Mouse (Mus musculus) small intestine, adult 2 months (tissue): ENCODE data around the gene Sh3bp1. TPM values are rescaled to one million over a fixed set of nuclear protein-coding genes. Genes with fewer than 3 reads are reported as not detected.
"Not testable (repeated sequence)": the region's sequence is repeated elsewhere in the genome, so short reads cannot be mapped to it uniquely, and the experiment has no call there.

ENCODE experiments used
- H3K27ac ChIP-seq: fragments of 200-500 bp; 2 replicates; pipeline ENCODE4 v1.5.1; 2012; ENCODE audit warnings: low read depth, low read length, control low read depth, inconsistent platforms; ENCODE audit not compliant: insufficient read depth
- H3K27me3 ChIP-seq: fragments of 200-500 bp; 2 replicates; pipeline ENCODE4 v1.6.1; 2012; ENCODE audit warnings: mild to moderate bottlenecking, moderate library complexity, low read length, inconsistent platforms; ENCODE audit not compliant: control insufficient read depth, insufficient read depth
- H3K36me3 ChIP-seq: fragments of 200-500 bp; 2 replicates; pipeline ENCODE4 v1.6.1; 2012; ENCODE audit warnings: mild to moderate bottlenecking, low read length, control low read depth, inconsistent platforms; ENCODE audit not compliant: control insufficient read depth, insufficient read depth
- H3K4me1 ChIP-seq: fragments of 200-500 bp; 2 replicates; pipeline ENCODE4 v1.6.1; 2012; ENCODE audit warnings: low read length, inconsistent platforms, mixed read lengths; ENCODE audit not compliant: control insufficient read depth, insufficient read depth, insufficient read length
- H3K4me3 ChIP-seq: fragments of 200-500 bp; 2 replicates; pipeline ENCODE4 v1.5.1; 2012; ENCODE audit warnings: low read depth, mild to moderate bottlenecking, control low read depth, inconsistent platforms, low read length, moderate library complexity
- CTCF ChIP-seq: fragments of 200-500 bp; IDR thresholded peaks from 2 replicates; pipeline ENCODE4 v1.5.1; 2012; ENCODE audit warnings: low read depth, mild to moderate bottlenecking, control low read depth, inconsistent platforms, low read length, moderate library complexity, mixed read lengths; ENCODE audit not compliant: insufficient replicate concordance, insufficient read length; ENCODE audit errors: extremely low read depth
- POLR2A ChIP-seq: fragments of 200-500 bp; IDR thresholded peaks from 2 replicates; pipeline ENCODE4 v1.6.1; 2012; ENCODE audit warnings: low read depth, mild to moderate bottlenecking, control low read depth, inconsistent platforms, low read length, moderate library complexity
- WGBS: fragments of 180-500 bp; shearing (Covaris S2); methylation state at CpG from one replicate; pipeline ENCODE4 v1.1.7; 2018; 5-methylcytosine and 5-hydroxymethylcytosine counted together
- polyA plus RNA-seq: library from polyadenylated mRNA; depleted of rRNA; stranded (reverse); fragments of >200 nt; gene quantifications from 2 replicates; pipeline ENCODE4 v1.2.3, GENCODE M21; 2012

The Sh3bp1 gene
- polyA plus RNA-seq, 1 experiment = 48.8 TPM

DNA sequence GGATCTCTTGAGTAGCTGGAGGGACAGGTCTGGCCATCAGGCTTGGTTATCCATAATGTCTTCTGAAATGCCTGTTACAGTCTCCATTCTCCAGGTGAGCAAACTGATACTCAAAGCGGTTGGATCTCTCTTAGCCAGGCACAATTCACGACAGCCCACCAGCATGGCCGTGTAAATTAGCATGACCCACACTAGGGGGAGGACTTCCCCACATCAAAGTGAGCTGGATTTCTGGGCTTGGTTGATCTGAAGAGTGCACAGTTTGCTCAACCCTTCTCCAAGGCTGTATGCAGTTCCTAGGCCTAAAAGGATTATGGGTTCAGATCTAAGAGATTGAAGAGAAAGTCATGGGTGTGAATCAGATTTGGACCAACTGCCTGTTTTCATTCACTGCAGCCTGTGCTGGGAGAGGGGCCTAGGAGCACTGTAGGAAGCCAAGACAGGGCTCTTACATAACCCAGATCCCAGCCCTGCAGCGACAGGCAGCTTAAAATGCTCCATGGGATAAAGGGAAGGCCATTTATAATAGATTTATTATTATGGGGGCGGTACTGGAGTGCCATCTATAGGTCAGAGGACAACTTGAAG is 27.5 kb upstream of the Sh3bp1 start:
- H3K4me3 ChIP-seq = no peak overlapping the region
- no peaks in the 10 kb centered on the region for H3K27me3 ChIP-seq
- WGBS = 57% methylated on average over 5 of the region's 5 CpGs
- TF ChIP-seq CTCF (peak; percentile 2; the same call in 1 of the 2 replicates), POLR2A (no peak)
- H3K4me1 ChIP-seq = peaks cover 20% of the 10 kb centered on the region
- no peak overlapping the region for H3K27ac ChIP-seq
- no peaks in the 10 kb centered on the region for H3K36me3 ChIP-seq

DNA sequence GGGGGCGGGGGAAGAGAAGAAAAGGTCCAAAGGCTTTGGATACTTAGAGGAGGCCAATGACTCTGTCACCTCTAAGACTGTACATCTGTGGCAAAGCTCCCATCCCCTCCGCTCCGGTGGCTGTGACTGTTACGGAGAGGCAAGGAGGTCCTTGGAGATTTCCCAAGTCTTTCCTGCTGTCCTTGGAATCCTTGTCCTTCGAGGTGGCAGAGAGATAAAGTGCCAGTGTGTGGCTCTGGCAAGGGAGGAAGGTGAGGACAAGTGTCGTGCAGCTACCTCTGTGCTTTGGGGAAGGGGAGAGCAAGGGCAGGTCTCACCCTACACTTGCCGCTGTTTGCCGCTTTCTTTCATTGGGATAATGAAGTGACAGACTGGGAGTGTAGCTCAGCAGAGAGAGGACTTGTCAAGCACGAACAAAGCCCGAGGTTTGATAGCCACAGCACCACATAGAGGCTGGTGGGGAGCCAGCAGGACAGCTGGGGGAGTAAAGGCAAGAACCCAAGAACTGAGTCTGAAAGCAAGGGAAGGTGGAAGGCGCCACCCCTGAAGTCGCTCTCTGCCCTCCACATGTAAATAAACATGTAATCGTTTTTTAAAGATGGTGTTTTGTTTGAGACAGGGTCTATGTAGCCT is 25.6 kb upstream of the Sh3bp1 start:
- WGBS = 72% methylated on average over 13 of the region's 13 CpGs
- peaks cover 12% of the 10 kb centered on the region for H3K4me1 ChIP-seq
- no peak for TF ChIP-seq CTCF

DNA sequence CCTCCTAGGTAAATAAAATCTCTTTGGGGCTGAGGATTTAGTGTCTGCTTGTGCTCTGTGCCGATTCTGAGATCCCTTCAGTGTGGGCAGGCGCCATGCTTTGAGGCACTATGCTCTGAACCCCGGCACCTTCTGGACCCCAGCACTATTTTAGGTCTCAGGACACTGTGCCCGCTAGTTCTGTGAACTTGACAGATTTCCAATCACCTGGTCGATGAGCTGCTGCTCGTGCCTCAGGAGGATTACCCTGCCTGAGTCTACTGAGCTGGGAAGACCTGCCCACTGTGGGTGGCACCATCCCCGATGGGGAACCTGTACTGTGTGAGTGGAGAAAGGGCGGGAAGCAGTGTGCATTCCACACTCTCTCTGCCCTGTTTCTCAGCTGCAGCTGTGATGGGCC is 24.6 kb upstream of the Sh3bp1 start:
- H3K4me3 ChIP-seq = no peak overlapping the region
- WGBS = 71% methylated on average over 8 of the region's 8 CpGs

More for the DNA sequence above, 25.6 kb upstream of the Sh3bp1 start:
- Histone ChIP-seq H3K4me3 (no peak overlapping the region), H3K36me3 (no peaks in the 10 kb centered on the region), H3K27ac (no peak overlapping the region), H3K27me3 (no peaks in the 10 kb centered on the region)

DNA sequence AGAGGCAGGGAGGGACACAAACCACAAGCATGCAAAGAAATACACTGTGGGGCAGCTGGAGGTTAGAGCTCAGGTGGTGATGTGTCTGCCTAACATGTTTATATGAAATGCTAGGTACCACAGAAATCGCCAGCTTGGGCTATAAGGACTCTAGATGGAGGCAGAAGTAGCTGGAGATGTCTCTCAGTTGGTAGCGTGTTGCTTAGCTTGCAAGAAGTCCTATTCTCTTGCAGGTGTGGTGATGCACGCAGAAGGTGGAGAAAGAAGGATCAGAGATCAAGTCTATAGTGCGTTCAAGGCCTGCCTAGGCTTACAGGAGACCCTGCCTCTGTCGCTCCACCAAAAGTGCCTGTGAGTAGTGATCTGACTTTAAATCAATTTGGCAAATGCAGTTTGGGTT is 24.0 kb upstream of the Sh3bp1 start:
- H3K4me3 ChIP-seq = no peak overlapping the region
- H3K27me3 ChIP-seq = no peaks in the 10 kb centered on the region
- 62% methylated on average over 5 of the region's 5 CpGs for WGBS
- peaks cover 17% of the 10 kb centered on the region for H3K4me1 ChIP-seq
- peak overlapping the region; percentile 96 for H3K27ac ChIP-seq
- H3K36me3 ChIP-seq = no peaks in the 10 kb centered on the region
- no peak for TF ChIP-seq POLR2A

More for the DNA sequence above, 24.6 kb upstream of the Sh3bp1 start:
- TF ChIP-seq CTCF (no peak), POLR2A (no peak)
- Histone ChIP-seq H3K27me3 (no peaks in the 10 kb centered on the region), H3K36me3 (no peaks in the 10 kb centered on the region), H3K27ac (no peak overlapping the region), H3K4me1 (peaks cover 17% of the 10 kb centered on the region)

DNA sequence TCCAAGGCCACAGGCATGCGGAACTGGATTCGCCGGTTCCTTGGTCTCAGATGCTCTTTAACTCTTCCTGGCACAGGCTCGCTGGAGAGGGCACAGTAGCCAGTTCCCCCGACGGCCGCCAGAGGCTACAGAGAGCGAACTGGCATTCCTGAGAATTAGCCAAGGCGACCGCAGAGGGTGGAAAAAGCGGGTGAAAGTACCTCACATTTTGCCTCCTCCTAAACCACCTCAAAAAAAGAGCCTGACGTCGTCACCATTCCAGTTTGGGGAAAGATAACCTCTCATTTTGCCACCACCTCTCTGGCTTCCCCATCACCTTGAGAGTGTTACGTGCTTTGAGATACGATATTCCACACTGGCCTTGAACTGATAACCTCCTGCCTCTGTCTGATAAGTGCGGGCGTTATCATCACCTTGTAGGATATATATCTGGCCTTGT is 23.3 kb upstream of the Sh3bp1 start:
- H3K4me3 ChIP-seq = peak overlapping the region; percentile 70; the same call in 1 of the 2 replicates
- TF ChIP-seq CTCF (peak; percentile 79; the same call in 1 of the 2 replicates), POLR2A (peak; percentile 19; the same call in 1 of the 2 replicates)
- no peaks in the 10 kb centered on the region for H3K27me3 ChIP-seq
- peaks cover 4% of the 10 kb centered on the region for H3K36me3 ChIP-seq
- H3K4me1 ChIP-seq = peaks cover 17% of the 10 kb centered on the region
- peak overlapping the region; percentile 96 for H3K27ac ChIP-seq
- 3% methylated on average over 17 of the region's 17 CpGs for WGBS

DNA sequence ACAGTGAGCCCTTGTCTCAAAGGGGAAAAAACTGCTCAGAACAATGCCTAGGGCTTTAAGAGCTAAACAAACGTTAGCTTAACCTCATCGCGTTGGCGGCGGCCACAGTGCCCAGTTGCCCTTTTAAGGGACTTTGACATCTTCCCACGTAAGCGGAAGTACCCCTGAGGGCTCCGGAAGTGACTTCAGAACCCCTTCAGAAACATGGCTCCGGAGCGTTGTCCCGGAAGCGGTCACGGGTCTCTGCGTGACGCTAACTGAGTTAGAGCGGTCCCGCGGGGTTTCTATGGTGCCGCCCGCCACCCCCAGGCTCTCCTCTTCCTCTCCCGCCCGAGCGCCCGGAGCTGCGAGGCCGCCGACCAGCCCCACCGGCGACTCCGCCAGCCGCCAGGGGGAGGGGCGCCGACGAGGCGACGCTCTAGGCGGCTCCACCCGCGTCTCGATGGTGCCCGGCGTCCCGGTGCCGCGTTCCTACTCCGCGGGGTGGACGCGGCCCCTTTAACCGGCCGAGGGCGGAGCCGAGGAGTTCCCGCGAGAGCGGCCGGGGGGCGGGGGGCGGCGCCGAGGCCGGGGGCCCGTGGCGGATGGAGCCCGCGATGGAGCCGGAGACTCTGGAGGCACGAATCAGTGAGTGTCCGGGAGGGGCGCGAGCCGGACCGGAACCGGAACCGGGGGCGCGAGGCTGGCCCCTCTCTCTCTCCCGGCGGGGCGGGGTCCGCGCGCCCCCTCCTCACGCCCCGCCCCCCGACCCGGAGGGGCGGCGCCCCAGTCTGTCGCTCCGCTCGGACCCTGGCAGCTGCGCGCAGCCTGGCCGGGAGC is 22.4 kb upstream of the Sh3bp1 start, which contains the start of gene Gga1:
Gene Gga1, plus strand, starts transcription at position 200 of the 819 bp plus-strand sequence.
- TF ChIP-seq CTCF = peak; percentile 12; the same call in 1 of the 2 replicates
- TF ChIP-seq POLR2A = peak; percentile 74
- no peaks in the 10 kb centered on the region for H3K27me3 ChIP-seq
- peaks cover 17% of the 10 kb centered on the region for H3K4me1 ChIP-seq
- peak within 1 kb of the TSS; percentile 70 for H3K4me3 ChIP-seq
- peaks cover 13% of the 10 kb centered on the region for H3K36me3 ChIP-seq
- H3K27ac ChIP-seq = peak within 1 kb of the TSS; percentile 96
- under 1% methylated on average over 82 of the region's 95 CpGs for WGBS

DNA sequence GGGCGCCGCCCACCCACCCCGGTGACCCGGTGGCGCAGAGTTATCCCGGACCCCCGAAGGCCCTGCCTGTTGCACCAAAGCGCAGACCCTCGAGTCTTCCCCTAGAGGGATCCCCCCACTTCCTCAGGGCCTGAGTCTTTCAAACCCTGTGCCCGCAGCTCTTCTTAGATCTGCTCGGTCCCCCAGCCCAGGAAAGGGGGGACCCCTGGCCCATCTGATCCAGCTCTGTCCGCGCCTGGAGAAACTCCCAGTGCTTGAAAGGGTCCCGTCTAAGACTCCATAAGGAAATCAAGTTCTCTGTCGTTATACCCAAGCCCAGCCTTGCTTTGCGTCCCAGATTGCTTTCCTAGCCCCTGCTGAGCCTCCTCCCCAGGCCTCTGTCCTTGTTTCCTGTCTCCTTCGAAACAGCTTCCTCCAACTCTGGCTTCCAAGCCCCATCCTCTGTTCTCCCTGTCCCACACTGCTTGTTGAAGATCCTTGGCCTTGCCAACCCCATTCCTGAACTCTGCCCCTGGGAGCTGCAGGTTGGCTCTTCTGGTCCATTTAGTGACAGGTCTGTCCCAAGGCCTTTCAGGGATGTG is 21.7 kb upstream of the Sh3bp1 start:
- Histone ChIP-seq H3K4me1 (peaks cover 17% of the 10 kb centered on the region), H3K27ac (peak overlapping the region; percentile 77), H3K36me3 (peaks cover 20% of the 10 kb centered on the region), H3K27me3 (no peaks in the 10 kb centered on the region), H3K4me3 (peak overlapping the region; percentile 70)
- WGBS = 2% methylated on average over 17 of the region's 17 CpGs
- no peak for TF ChIP-seq POLR2A
- TF ChIP-seq CTCF = no peak

DNA sequence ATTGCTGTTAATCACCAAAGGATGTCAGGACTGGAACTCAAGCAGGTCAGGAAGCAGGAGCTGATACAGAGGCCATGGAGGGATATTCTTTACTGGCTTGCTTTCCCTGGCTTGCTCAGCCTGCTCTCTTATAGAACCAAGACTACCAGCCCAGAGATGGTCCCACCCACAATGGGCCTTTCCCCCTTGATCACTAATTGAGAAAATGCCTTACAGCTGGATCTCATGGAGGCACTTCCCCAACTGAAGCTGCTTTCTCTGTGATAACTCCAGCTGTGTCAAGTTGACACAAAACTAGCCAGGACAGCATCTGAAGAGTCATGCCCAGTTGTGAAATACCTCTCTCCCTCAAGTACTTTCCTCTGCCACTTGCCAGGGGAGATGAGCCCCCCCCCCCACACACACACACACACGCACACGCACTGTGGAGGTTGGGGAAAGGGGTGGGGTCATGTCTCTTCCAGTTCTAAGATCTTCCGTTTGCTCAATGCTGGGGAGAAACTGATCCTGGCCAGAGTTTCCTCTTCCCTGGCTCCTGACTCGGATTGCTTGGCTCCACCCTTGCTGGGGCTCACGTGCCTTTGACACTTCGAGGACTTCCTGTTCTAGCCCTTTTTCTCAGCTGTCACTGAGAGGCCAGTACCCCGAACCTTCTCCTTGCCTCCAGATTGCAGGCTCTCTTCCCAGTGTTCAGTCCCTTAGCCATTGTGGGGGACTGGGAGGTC is 20.6 kb upstream of the Sh3bp1 start:
- Histone ChIP-seq H3K4me3 (0 out of 2 replicates have a peak overlapping the region, but pooled peaks have one; percentile 3), H3K36me3 (peaks cover 30% of the 10 kb centered on the region), H3K4me1 (peaks cover 17% of the 10 kb centered on the region), H3K27ac (peak overlapping the region; percentile 31)
- not testable (repeated sequence) for H3K27me3 ChIP-seq
- WGBS = 21% methylated on average over 7 of the region's 7 CpGs
